Comparison of ENCODE assay signal across 9 mouse cellular contexts in genomic region chr11:99065353-99065752, GRCm38 (mm10). TPM values are rescaled to one million over a fixed set of nuclear protein-coding genes. Genes with fewer than 3 reads are reported as not detected.
A peak's percentile ranks its signal among the peaks of the same experiment; 100 is the strongest.
DNase-seq lines count a peak whose midpoint lies in the region; ATAC-seq and TF ChIP-seq lines count a peak whose summit lies in the region.
"Had no signal": no experiment of that assay in that cellular context is flagged by ENCODE, and none has a peak within 500 bp of the region (broad histone marks: within the 10 kb centered on the region; RNA-seq: fewer than 3 reads in every experiment).

No protein-coding gene starts in this region.

- no peak overlapping the region for H3K4me3 ChIP-seq in left cerebral cortex, adult 2 months
- no peak overlapping the region for H3K4me3 ChIP-seq in small intestine, adult 2 months (ENCODE audit: low read depth, low read length)
- H3K4me3 ChIP-seq: neural tube, embryonic 15.5 days had no signal

- DNase-seq in CD4-positive, CD25-positive, alpha-beta regulatory T cell, adult 2 months (ENCODE audit: low read depth, low spot score): peak; percentile 30
- no peak for DNase-seq in left cerebral cortex, adult 2 months (ENCODE audit: extremely low spot score in 1 of 2, low spot score in 2 of 2)
- no peak for DNase-seq in left cerebral cortex, postnatal 10 days (ENCODE audit: extremely low spot score in 1 of 2, low spot score in 2 of 2)
- DNase-seq in induced T-regulatory cell, adult 2 months (ENCODE audit: low read depth): peak; percentile 33
- DNase-seq in right cerebral cortex, adult 2 months (ENCODE audit: low spot score in 2 of 2): no peak
- no peak for DNase-seq in cerebellum, postnatal 14 days

- TF ChIP-seq POLR2A in small intestine, adult 2 months (IDR thresholded peaks at IDR 0.05; ENCODE audit: low read depth, low read length): no peak

- peaks cover 22% of the 10 kb centered on the region for H3K36me3 ChIP-seq in small intestine, adult 2 months (ENCODE audit: control insufficient read depth, insufficient read depth, low read length)
- H3K36me3 ChIP-seq: neural tube, embryonic 15.5 days had no signal

- 82% methylated on average over 3 of the region's 3 CpGs for WGBS in small intestine, adult 2 months

- intact Hi-C loops in left cerebral cortex, adult 2 months (cut with DNase I): loop anchor here (5.0 kb wide), 1 partner anchor 42 kb away; no protein-coding TSS in a partner anchor
- intact Hi-C loops in left cerebral cortex, postnatal 10 days (cut with DNase I): no loop called here

- no peak; the same call in 1 of the 2 replicates for TF ChIP-seq CTCF in left cerebral cortex, adult 2 months (IDR thresholded peaks at IDR 0.05)
- 0 out of 2 replicates have a peak, but pooled peaks have one; percentile 7 for TF ChIP-seq CTCF in small intestine, adult 2 months (IDR thresholded peaks at IDR 0.05; ENCODE audit: extremely low read depth, insufficient read length, insufficient replicate concordance, low read depth, low read length)

- H3K27ac ChIP-seq in left cerebral cortex, adult 2 months: peak overlapping the region; percentile 63
- H3K27ac ChIP-seq in small intestine, adult 2 months (ENCODE audit: insufficient read depth, low read depth, low read length): no peak overlapping the region
- H3K27ac ChIP-seq: neural tube, embryonic 15.5 days had no signal

- H3K27me3 ChIP-seq in small intestine, adult 2 months (ENCODE audit: control insufficient read depth, insufficient read depth, low read length): no peaks in the 10 kb centered on the region
- H3K27me3 ChIP-seq: neural tube, embryonic 15.5 days had no signal

- no peak for ATAC-seq in CD4-positive, CD25-positive, alpha-beta regulatory T cell, adult 4 months

- peaks cover 12% of the 10 kb centered on the region; the same call in 1 of the 2 replicates for H3K4me1 ChIP-seq in small intestine, adult 2 months (ENCODE audit: control insufficient read depth, insufficient read depth, insufficient read length, low read length)

RNA-seq across cellular contexts. Expression of gene Tns4, which starts 23.8 kb away (rescaled TPM):
- polyA plus RNA-seq in CD4-positive, CD25-positive, alpha-beta regulatory T cell, adult 4 months (2017; shearing (Covaris generic)): under 1 TPM in 1 of 2 experiments, not detected in 1; 0.35 TPM
- total RNA-seq in left cerebral cortex, adult 2 months (2021): 1 to 10 TPM in 1 of 2 experiments, under 1 TPM in 1; 0.19 to 1.1 TPM
- under 1 TPM in 1 of 2 experiments, not detected in 1; 0.51 TPM for total RNA-seq in left cerebral cortex, postnatal 10 days (2021)
- polyA plus RNA-seq in small intestine, adult 2 months (2012; rRNA removed): 4.8 and 47.8 TPM in 2 replicates

RNA-seq across cellular contexts. Expression of gene Igfbp4, which starts 24.3 kb away (rescaled TPM):
- polyA plus RNA-seq in CD4-positive, CD25-positive, alpha-beta regulatory T cell, adult 4 months (2017; shearing (Covaris generic)): 10 to 100 TPM; 12.6 to 20.7 TPM
- 10 to 100 TPM; 82.8 to 88.7 TPM for total RNA-seq in left cerebral cortex, adult 2 months (2021)
- 10 to 100 TPM; 78.1 to 83.3 TPM for total RNA-seq in left cerebral cortex, postnatal 10 days (2021)
- polyA plus RNA-seq in small intestine, adult 2 months (2012; rRNA removed): 71.6 and 78.1 TPM in 2 replicates

RNA-seq across cellular contexts. Expression of gene Top2a, which starts 41.4 kb away (rescaled TPM):
- 10 to 100 TPM; 39.6 to 58.8 TPM for polyA plus RNA-seq in CD4-positive, CD25-positive, alpha-beta regulatory T cell, adult 4 months (2017; shearing (Covaris generic))
- 1 to 10 TPM in 1 of 2 experiments, under 1 TPM in 1; 0.66 to 1.0 TPM for total RNA-seq in left cerebral cortex, adult 2 months (2021)
- 10 to 100 TPM; 10.1 to 12.0 TPM for total RNA-seq in left cerebral cortex, postnatal 10 days (2021)
- polyA plus RNA-seq in small intestine, adult 2 months (2012; rRNA removed): 1.7 and 5.8 TPM in 2 replicates

Comparison
In these comparisons a context has a peak if more than half of its experiments do, and no peak if none do; other contexts are left out.
1. RNA of gene Top2a, which starts 41.4 kb away (total RNA-seq): 10.1 to 12.0 TPM in left cerebral cortex, postnatal 10 days; 0.66 to 1.0 TPM in left cerebral cortex, adult 2 months; every median in the first group is over 4 times any median in the second.
2. DNase-seq: peak in CD4-positive, CD25-positive, alpha-beta regulatory T cell, adult 2 months (single experiment) and induced T-regulatory cell, adult 2 months (single experiment); none in left cerebral cortex, adult 2 months (0 of 2), left cerebral cortex, postnatal 10 days (0 of 2), right cerebral cortex, adult 2 months (0 of 2) and cerebellum, postnatal 14 days (0 of 2).